9 mouse cellular contexts compared by ENCODE assay signal in the genomic region with DNA sequence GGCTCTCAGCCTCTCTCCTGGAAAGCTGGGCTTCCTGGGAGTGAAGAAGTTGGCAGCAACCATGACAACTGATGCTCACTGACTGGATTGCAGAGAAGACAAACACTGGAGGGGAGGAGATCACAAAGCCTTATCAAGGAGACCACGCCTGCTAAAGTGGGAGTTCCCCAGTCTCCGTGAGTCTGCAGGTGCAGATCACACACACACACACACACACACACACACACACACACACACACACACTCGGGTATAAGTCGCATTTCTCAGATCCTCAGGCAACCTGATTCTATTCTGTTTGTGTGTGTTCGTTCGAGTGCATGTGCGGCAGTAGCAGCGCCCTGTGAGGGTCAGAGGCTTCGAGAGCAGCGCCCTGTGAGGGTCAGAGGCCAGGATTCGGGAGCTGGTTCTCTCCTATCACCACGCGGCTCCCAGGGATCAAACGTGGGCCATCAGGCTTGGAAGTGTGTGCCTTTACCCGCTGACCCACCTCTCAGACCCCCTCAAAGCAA. TPM values are rescaled to one million over a fixed set of nuclear protein-coding genes. Genes with fewer than 3 reads are reported as not detected.
DNase-seq lines count a peak whose midpoint lies in the region; ATAC-seq lines count a peak whose summit lies in the region.
"Had no signal": no experiment of that assay in that cellular context is flagged by ENCODE, and none has a peak within 500 bp of the region (broad histone marks: within the 10 kb centered on the region; RNA-seq: fewer than 3 reads in every experiment).

No protein-coding gene starts in this region.

- peaks cover 15% of the 10 kb centered on the region for H3K4me1 ChIP-seq in hindbrain, embryonic 12.5 days
- no peaks in the 10 kb centered on the region for H3K4me1 ChIP-seq in hindbrain, embryonic 11.5 days (replicated peaks; ENCODE audit: control insufficient read depth, insufficient read depth, low read length)
- peaks cover 6% of the 10 kb centered on the region; the same call in 1 of the 2 replicates for H3K4me1 ChIP-seq in liver, embryonic 15.5 days (replicated peaks)

- WGBS in hindbrain, embryonic 12.5 days = 22% methylated on average over 15 of the region's 15 CpGs
- WGBS in hindbrain, embryonic 11.5 days = 13% methylated on average over 15 of the region's 15 CpGs
- 47% methylated on average over 15 of the region's 15 CpGs for WGBS in liver, embryonic 15.5 days (ENCODE audit: insufficient replicate concordance)

- no peaks in the 10 kb centered on the region for H3K36me3 ChIP-seq in hindbrain, embryonic 12.5 days
- no peaks in the 10 kb centered on the region for H3K36me3 ChIP-seq in hindbrain, embryonic 11.5 days (ENCODE audit: control insufficient read depth, insufficient read depth, low read length)
- no peaks in the 10 kb centered on the region for H3K36me3 ChIP-seq in liver, embryonic 15.5 days (replicated peaks)

- no peak overlapping the region for H3K9ac ChIP-seq in hindbrain, embryonic 12.5 days
- H3K9ac ChIP-seq in hindbrain, embryonic 11.5 days (ENCODE audit: low read depth, low read length) = no peak overlapping the region
- H3K9ac ChIP-seq in liver, embryonic 15.5 days = no peak overlapping the region

- no peaks in the 10 kb centered on the region for H3K9me3 ChIP-seq in hindbrain, embryonic 12.5 days (replicated peaks)
- no peaks in the 10 kb centered on the region for H3K9me3 ChIP-seq in hindbrain, embryonic 11.5 days (ENCODE audit: control insufficient read depth, low read length)
- no peaks in the 10 kb centered on the region for H3K9me3 ChIP-seq in liver, embryonic 15.5 days (replicated peaks)

- intact Hi-C loops in left cerebral cortex, postnatal 36 days (cut with DNase I) = no loop called here

- DNase-seq in hindbrain, embryonic 11.5 days (ENCODE audit: low spot score) = no peak
- DNase-seq in embryo, embryonic 10.5 days (ENCODE audit: low spot score) = peak; percentile 47
- peak; percentile 43 for DNase-seq in retina, embryonic 14.5 days (ENCODE audit: low spot score)
- DNase-seq in left cerebral cortex, postnatal 36 days (ENCODE audit: low spot score in 2 of 2) = no peak
- no peak for DNase-seq in adrenal gland, adult 8-10 months
- no peak for DNase-seq in cerebellum, postnatal 4 days (ENCODE audit: low spot score in 2 of 2)
- DNase-seq: cerebellum, postnatal 14 days had no signal

- H3K27me3 ChIP-seq in hindbrain, embryonic 12.5 days = no peaks in the 10 kb centered on the region
- H3K27me3 ChIP-seq in hindbrain, embryonic 11.5 days (ENCODE audit: control insufficient read depth, insufficient read depth, low read length) = no peaks in the 10 kb centered on the region
- H3K27me3 ChIP-seq in liver, embryonic 15.5 days = no peaks in the 10 kb centered on the region

- peak overlapping the region; percentile 15; the same call in 1 of the 2 replicates for H3K4me2 ChIP-seq in hindbrain, embryonic 12.5 days (replicated peaks)
- no peak overlapping the region for H3K4me2 ChIP-seq in hindbrain, embryonic 11.5 days (replicated peaks; ENCODE audit: low read depth, low read length)
- H3K4me2 ChIP-seq in liver, embryonic 15.5 days = peak overlapping the region; percentile 30

- no peak for ATAC-seq in hindbrain, embryonic 12.5 days (ENCODE audit: low FRiP score)
- ATAC-seq in hindbrain, embryonic 11.5 days (ENCODE audit: low FRiP score) = no peak
- no peak for ATAC-seq in liver, embryonic 15.5 days (ENCODE audit: insufficient read depth)

- no peak overlapping the region for H3K27ac ChIP-seq in hindbrain, embryonic 12.5 days
- no peak overlapping the region for H3K27ac ChIP-seq in hindbrain, embryonic 11.5 days (ENCODE audit: low read depth, low read length)
- no peak overlapping the region for H3K27ac ChIP-seq in liver, embryonic 15.5 days (replicated peaks)

- H3K4me3 ChIP-seq in hindbrain, embryonic 12.5 days = no peak overlapping the region
- no peak overlapping the region for H3K4me3 ChIP-seq in hindbrain, embryonic 11.5 days (ENCODE audit: low read depth, low read length)
- H3K4me3 ChIP-seq in liver, embryonic 15.5 days (replicated peaks) = no peak overlapping the region

RNA-seq across cellular contexts. Expression of a gene that starts 36.5 kb away (rescaled TPM):
- 196 and 215 TPM in 2 replicates for polyA plus RNA-seq in hindbrain, embryonic 12.5 days (2016; fragmentation: Nextera tagmentation; extraction: Ambion mirVana)
- 219 and 228 TPM in 2 replicates for polyA plus RNA-seq in hindbrain, embryonic 11.5 days (2014; fragmentation: Nextera tagmentation; extraction: Ambion mirVana)
- polyA plus RNA-seq in liver, embryonic 15.5 days (2015; fragmentation: Nextera tagmentation; extraction: Ambion mirVana) = 103 and 111 TPM in 2 replicates
- total RNA-seq in left cerebral cortex, postnatal 36 days (2021) = 100 to 1,000 TPM; 380 to 391 TPM
- 100 to 1,000 TPM; 307 to 478 (median 386) TPM for total RNA-seq in adrenal gland, adult 8-10 months (2022)

Comparison
In these comparisons a context has a peak if more than half of its experiments do, and no peak if none do; other contexts are left out.
1. DNase-seq: peak in embryo, embryonic 10.5 days (single experiment) and retina, embryonic 14.5 days (single experiment); none in hindbrain, embryonic 11.5 days (single experiment), left cerebral cortex, postnatal 36 days (0 of 2), adrenal gland, adult 8-10 months (single experiment) and cerebellum, postnatal 4 days (0 of 2).